Mouse (Mus musculus) liver, adult 2 months (tissue): ENCODE measurements around the gene Snd1. TPM values are rescaled to one million over a fixed set of nuclear protein-coding genes. Genes with fewer than 3 reads are reported as not detected.

Experiments used
- DNase-seq: peaks from one replicate; pipeline ENCODE4 v3.0.0-alpha.2; 2011; ENCODE audit warnings: low read depth, low spot score; ENCODE audit errors: extremely low read depth
- H3K27ac ChIP-seq: fragments of 200-500 bp; replicated peaks from 2 replicates; pipeline ENCODE4 v1.5.1; 2012; ENCODE audit warnings: low read depth, mild to moderate bottlenecking, control low read depth, inconsistent platforms, low read length; ENCODE audit not compliant: insufficient read depth
- H3K27me3 ChIP-seq: fragments of 200-500 bp; 2 replicates; pipeline ENCODE4 v1.6.1; 2012; ENCODE audit warnings: mild to moderate bottlenecking, moderate library complexity, low read length, inconsistent platforms; ENCODE audit not compliant: control insufficient read depth, insufficient read depth
- H3K36me3 ChIP-seq: fragments of 200-500 bp; 2 replicates; pipeline ENCODE4 v1.6.1; 2012; ENCODE audit warnings: low read length, inconsistent platforms; ENCODE audit not compliant: control insufficient read depth, insufficient read depth
- H3K4me1 ChIP-seq: fragments of 200-500 bp; 2 replicates; pipeline ENCODE4 v1.6.1; 2011; ENCODE audit warnings: low read length; ENCODE audit not compliant: control insufficient read depth, insufficient read depth
- H3K4me3 ChIP-seq: fragments of 200-500 bp; 2 replicates; pipeline ENCODE4 v1.5.1; 2011; ENCODE audit warnings: low read depth, mild to moderate bottlenecking, control low read depth, low read length, moderate library complexity; ENCODE audit not compliant: insufficient read depth
- H3K79me2 ChIP-seq: fragments of 200-500 bp; 2 replicates; pipeline ENCODE4 v1.6.1; 2012; ENCODE audit warnings: inconsistent platforms, mild to moderate bottlenecking, low read length, moderate library complexity; ENCODE audit not compliant: control insufficient read depth, insufficient read depth
- H3K9ac ChIP-seq: fragments of 200-500 bp; 2 replicates; pipeline ENCODE4 v1.6.1; 2012; ENCODE audit warnings: low read depth, mild to moderate bottlenecking, control low read depth, inconsistent platforms, low read length
- CTCF ChIP-seq: fragments of 200-500 bp; IDR thresholded peaks from 2 replicates; pipeline ENCODE4 v1.5.1; 2011; ENCODE audit warnings: low read depth, low read length, control low read depth
- POLR2A ChIP-seq: fragments of 200-500 bp; IDR thresholded peaks from 2 replicates; pipeline ENCODE4 v1.6.1; 2011; ENCODE audit warnings: low read length, control low read depth; ENCODE audit not compliant: insufficient read depth; ENCODE audit errors: extremely low read depth
- WGBS: fragments of 180-500 bp; shearing (Covaris S2); methylation state at CpG from one replicate; pipeline ENCODE4 v1.1.7; 2018; 5-methylcytosine and 5-hydroxymethylcytosine counted together
- polyA plus RNA-seq: library from polyadenylated mRNA; depleted of rRNA; stranded (reverse); fragments of >200 nt; gene quantifications from 2 replicates; pipeline ENCODE4 v1.2.3, GENCODE M21; 2012
- total RNA-seq: library from RNA; depleted of rRNA; stranded (reverse); fragments of >200 nt; gene quantifications from 2 replicates; pipeline ENCODE4 v1.2.3, GENCODE M21; 2014

The Snd1 gene
- total and polyA plus RNA-seq, 2 experiments = 64.2 to 88.6 TPM

- Histone ChIP-seq H3K4me3 (no peak overlapping the region), H3K27me3 (no peaks in the 10 kb centered on the region), H3K4me1 (peaks cover 18% of the 10 kb centered on the region), H3K79me2 (peaks cover 10% of the 10 kb centered on the region; the same call in 1 of the 2 replicates), H3K27ac (no peak overlapping the region), H3K36me3 (peaks cover 9% of the 10 kb centered on the region), H3K9ac (no peak overlapping the region)
- no peak for DNase-seq
- 80% methylated on average over 3 of the region's 3 CpGs for WGBS
- TF ChIP-seq POLR2A (no peak), CTCF (no peak)
Measured at GRCm38 (mm10) chr6:28729236-28729635, 254.3 kb downstream of the Snd1 start.

- DNase-seq = no peak
- Histone ChIP-seq H3K79me2 (peaks cover 10% of the 10 kb centered on the region; the same call in 1 of the 2 replicates), H3K4me3 (no peak overlapping the region), H3K9ac (no peak overlapping the region), H3K4me1 (peaks cover 20% of the 10 kb centered on the region), H3K27ac (no peak overlapping the region), H3K36me3 (peaks cover 9% of the 10 kb centered on the region), H3K27me3 (no peaks in the 10 kb centered on the region)
- WGBS = 84% methylated on average over 2 of the region's 2 CpGs
- no peak for TF ChIP-seq CTCF
- TF ChIP-seq POLR2A = no peak
Measured at GRCm38 (mm10) chr6:28729649-28730048, 254.7 kb downstream of the Snd1 start.

GRCm38 (mm10) chr6:28731246-28731645, 256.3 kb downstream of the Snd1 start:
- Histone ChIP-seq H3K27ac (no peak overlapping the region), H3K79me2 (peaks cover 7% of the 10 kb centered on the region; the same call in 1 of the 2 replicates), H3K4me3 (no peak overlapping the region), H3K9ac (no peak overlapping the region), H3K4me1 (peaks cover 20% of the 10 kb centered on the region), H3K27me3 (no peaks in the 10 kb centered on the region), H3K36me3 (peaks cover 3% of the 10 kb centered on the region; the same call in 1 of the 2 replicates)
- no peak for TF ChIP-seq POLR2A
- no peak for TF ChIP-seq CTCF
- 32% methylated on average over 6 of the region's 6 CpGs for WGBS
- peak; percentile 89 for DNase-seq

- H3K27ac ChIP-seq = peak overlapping the region; percentile 68
- no peak overlapping the region for H3K9ac ChIP-seq
- H3K79me2 ChIP-seq = peaks cover 16% of the 10 kb centered on the region
- 29% methylated on average over 5 of the region's 5 CpGs for WGBS
- no peak overlapping the region for H3K4me3 ChIP-seq
- no peak for TF ChIP-seq POLR2A
- no peak for TF ChIP-seq CTCF
- DNase-seq = peak; percentile 91
- peaks cover 28% of the 10 kb centered on the region for H3K4me1 ChIP-seq
- no peaks in the 10 kb centered on the region for H3K36me3 ChIP-seq
- no peaks in the 10 kb centered on the region for H3K27me3 ChIP-seq
Measured at GRCm38 (mm10) chr6:28733884-28734647, 259.1 kb downstream of the Snd1 start.

- no peak for DNase-seq
- Histone ChIP-seq H3K4me3 (no peak overlapping the region), H3K9ac (no peak overlapping the region), H3K27ac (no peak overlapping the region), H3K27me3 (no peaks in the 10 kb centered on the region), H3K36me3 (no peaks in the 10 kb centered on the region), H3K4me1 (peaks cover 28% of the 10 kb centered on the region), H3K79me2 (peaks cover 19% of the 10 kb centered on the region)
- WGBS = 69% methylated on average over 9 of the region's 9 CpGs
- TF ChIP-seq POLR2A (no peak), CTCF (no peak)
Measured at GRCm38 (mm10) chr6:28735116-28735515, 260.2 kb downstream of the Snd1 start.

- DNase-seq = peak; percentile 82
- no peaks in the 10 kb centered on the region for H3K36me3 ChIP-seq
- no peak overlapping the region for H3K4me3 ChIP-seq
- H3K9ac ChIP-seq = no peak overlapping the region
- TF ChIP-seq CTCF = no peak
- TF ChIP-seq POLR2A = no peak
- WGBS = 39% methylated on average over 7 of the region's 7 CpGs
- peaks cover 23% of the 10 kb centered on the region for H3K79me2 ChIP-seq
- peaks cover 22% of the 10 kb centered on the region for H3K4me1 ChIP-seq
- H3K27ac ChIP-seq = peak overlapping the region; percentile 28; the same call in 1 of the 2 replicates
- H3K27me3 ChIP-seq = no peaks in the 10 kb centered on the region
Measured at GRCm38 (mm10) chr6:28736665-28737064, 261.7 kb downstream of the Snd1 start.
